Mouse (Mus musculus): Measurements from ENCODE around the gene Twsg1.

Gene Twsg1

GRCm38 (mm10) chr17:65885697-65886529 lies 65.1 kb downstream of the Twsg1 start, which contains the start of gene Ralbp1:
Ralbp1 (minus strand) TSS chr17:65885798.
- peak; percentile 32 for DNase-seq (ENCODE audit: low read depth)

DNA sequence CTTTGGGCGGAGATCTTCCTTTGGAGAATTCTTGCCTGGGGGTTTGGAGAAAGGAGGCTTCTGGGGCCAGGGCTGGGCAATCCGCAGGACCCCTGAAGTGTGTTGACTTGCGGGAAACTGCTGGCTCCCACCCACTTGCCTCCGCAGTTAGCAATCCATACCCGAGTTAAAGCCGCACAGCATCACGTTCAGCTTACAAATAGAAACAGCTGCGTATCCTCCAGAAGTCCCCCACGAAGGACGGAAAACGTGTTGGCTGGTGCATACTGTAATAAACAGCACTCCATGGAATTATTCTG lies 65.7 kb downstream of the Twsg1 start:
- DNase-seq (ENCODE audit: low read depth): no peak

GRCm38 (mm10) chr17:65884691-65885397 lies 66.2 kb downstream of the Twsg1 start:
- DNase-seq (ENCODE audit: low read depth): peak; percentile 99

GRCm38 (mm10) chr17:65884061-65884669 lies 66.9 kb downstream of the Twsg1 start:
- no peak for DNase-seq (ENCODE audit: low read depth)

DNA sequence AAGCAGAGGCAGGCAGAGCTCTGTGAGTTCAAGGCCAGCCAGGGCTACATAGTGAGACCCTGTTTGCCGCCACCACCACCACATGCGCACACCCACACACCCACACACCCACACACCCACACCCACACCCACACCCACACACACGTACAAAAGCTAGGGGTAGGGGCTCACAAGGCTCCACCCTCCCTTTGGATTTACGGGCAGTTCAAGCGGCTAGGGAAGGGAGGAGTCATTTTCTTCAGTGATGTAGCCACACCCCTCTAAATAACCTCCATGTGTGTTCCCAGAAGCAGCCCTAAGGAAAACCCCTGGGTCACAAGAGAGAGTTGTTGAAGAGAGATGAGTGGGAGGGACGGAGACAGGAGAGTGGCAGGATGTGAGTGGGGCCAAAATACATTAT lies 74.0 kb downstream of the Twsg1 start:
- DNase-seq (ENCODE audit: low read depth): no peak

DNA sequence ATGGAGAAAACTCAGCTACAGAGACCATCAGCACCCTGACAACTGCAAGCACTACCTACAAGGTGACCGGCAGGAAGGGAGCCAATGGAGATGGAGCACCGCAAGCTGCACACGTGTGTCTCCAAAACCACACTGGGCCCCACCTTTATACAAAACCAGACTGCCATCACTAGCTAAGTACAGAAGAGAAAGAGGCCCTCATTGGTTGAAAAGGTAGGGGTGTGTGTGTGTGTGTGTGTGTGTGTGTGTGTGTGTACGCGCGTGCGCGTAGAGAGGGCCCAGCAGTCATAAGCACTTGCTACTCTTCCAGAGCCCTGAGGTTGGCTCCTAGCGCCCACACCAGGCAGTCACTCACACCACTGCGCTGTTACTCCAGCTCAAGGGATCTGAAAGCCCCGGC lies 77.2 kb downstream of the Twsg1 start:
- no peak for DNase-seq (ENCODE audit: low read depth)

DNA sequence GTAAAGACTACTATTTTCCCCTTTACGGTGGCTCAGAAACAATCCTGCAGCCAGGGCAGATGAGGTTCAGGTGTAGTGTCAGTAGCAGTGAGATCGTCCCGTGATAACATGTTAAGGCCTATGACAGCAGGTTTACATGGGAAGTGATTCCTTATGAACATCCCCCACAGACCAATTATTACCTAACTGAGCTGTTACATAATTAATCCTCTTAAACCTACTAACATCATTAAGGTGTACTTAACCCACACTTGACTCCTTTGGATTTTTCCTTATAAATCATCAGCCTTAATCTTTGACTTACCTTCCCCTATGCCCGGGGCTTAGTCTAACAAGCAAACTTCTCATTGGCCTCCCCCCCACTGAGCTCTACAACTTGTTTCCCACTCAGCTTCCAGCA lies 77.9 kb downstream of the Twsg1 start:
- no peak for DNase-seq (ENCODE audit: low read depth)

DNA sequence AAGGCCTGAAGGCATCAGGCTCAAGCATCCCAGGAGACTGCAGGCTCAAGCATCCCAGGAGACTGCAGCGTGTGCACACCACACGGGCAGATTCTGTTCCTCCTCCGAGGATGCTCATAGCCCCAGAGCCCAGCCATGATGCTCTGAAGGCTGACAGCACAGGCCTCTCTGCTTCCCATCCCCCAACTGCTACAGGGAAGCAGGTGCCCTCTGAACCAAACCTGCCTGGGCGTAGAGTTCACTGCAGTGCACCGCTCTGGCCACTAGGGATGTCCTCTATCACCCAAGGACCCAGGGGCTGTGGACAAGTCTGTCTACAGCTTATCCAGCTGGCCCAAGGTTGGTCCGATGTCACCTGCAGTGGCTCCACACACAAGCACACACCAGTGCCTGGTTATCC lies 78.4 kb downstream of the Twsg1 start:
- peak; percentile 48 for DNase-seq (ENCODE audit: low read depth)

- DNase-seq (ENCODE audit: low read depth): no peak
Observed at GRCm38 (mm10) chr17:65872051-65872450, 79.0 kb downstream of the Twsg1 start.

Data from c-Kit-positive CD71-positive TER-119-negative erythroid progenitor cells, embryonic 14.5 days (primary cell).